Mouse (Mus musculus) liver, embryonic 14.5 days (tissue): ENCODE measurements around the gene Mapk10.

ENCODE experiments used
- CTCF ChIP-seq: IDR thresholded peaks from 2 replicates; pipeline ENCODE4 v1.5.1; 2016; ENCODE audit warnings: antibody characterized with exemption, low read depth, control low read depth
- EP300 ChIP-seq: IDR thresholded peaks from 2 replicates; pipeline ENCODE4 v1.6.1; 2016; ENCODE audit warnings: antibody characterized with exemption, low read depth

GRCm38 (mm10) chr5:103104082-103104481 is 107.1 kb downstream of the Mapk10 start:
- TF ChIP-seq CTCF (no peak), EP300 (no peak)
